8 mouse cellular contexts compared by ENCODE assay signal in the genomic region with DNA sequence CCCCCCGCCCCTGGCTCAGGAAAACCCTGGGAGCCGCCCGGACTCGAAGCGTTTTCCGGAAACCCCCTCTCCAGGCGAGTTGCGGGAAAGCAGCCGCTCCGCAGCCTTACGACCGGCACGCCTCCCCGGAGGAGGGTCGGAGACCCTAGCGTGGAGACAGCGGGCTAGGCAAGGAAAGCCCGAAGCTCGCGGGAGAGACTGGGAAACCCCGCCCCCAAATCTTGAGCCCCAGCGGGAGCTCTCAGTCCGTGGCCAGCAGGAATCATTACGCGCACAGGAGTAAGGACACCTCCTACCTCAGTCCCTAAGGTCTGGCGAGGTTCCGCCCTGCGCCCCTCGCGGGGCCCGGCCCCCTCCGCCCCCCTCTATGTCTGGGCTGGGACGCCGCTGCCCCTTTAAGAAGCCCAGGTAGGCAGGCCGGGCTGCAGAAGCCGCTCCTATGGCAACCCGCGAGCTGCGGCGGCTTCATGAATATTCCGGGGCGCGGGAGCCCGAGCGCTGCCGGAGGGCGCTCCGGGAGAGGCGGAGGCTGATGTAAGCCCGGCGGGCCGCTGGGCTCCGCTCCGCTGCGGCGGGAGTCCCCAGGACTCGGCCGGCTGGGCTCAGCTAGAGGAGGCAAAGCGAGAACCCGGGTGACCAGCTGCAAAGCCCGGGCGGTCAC. TPM values are rescaled to one million over a fixed set of nuclear protein-coding genes. Genes with fewer than 3 reads are reported as not detected.
A peak's percentile ranks its signal among the peaks of the same experiment; 100 is the strongest.
DNase-seq lines count a peak whose midpoint lies in the region; ATAC-seq and TF ChIP-seq lines count a peak whose summit lies in the region.

No protein-coding gene starts in this region.

- peak; percentile 87 for ATAC-seq in lung, embryonic 14.5 days (ENCODE audit: insufficient read depth)
- ATAC-seq in heart, postnatal 0 days (ENCODE audit: insufficient read depth, low read depth): peak; percentile 62
- ATAC-seq in liver, embryonic 14.5 days (ENCODE audit: insufficient read depth): no peak
- ATAC-seq in granulocyte monocyte progenitor cell, adult 5-6 weeks (replicated peaks; ENCODE audit: poor library complexity, severe bottlenecking): no peak

- peak; percentile 45 for TF ChIP-seq CTCF in lung, embryonic 14.5 days (IDR thresholded peaks at IDR 0.05; ENCODE audit: low read depth)
- TF ChIP-seq CTCF in embryonic fibroblast, embryonic 13.5 days (IDR thresholded peaks at IDR 0.05; ENCODE audit: borderline replicate concordance, insufficient read depth, low read length): no peak
- TF ChIP-seq CTCF in heart, postnatal 0 days (IDR thresholded peaks at IDR 0.05; ENCODE audit: low read depth): no peak
- no peak for TF ChIP-seq CTCF in liver, embryonic 14.5 days (IDR thresholded peaks at IDR 0.05; ENCODE audit: low read depth)

- peak; percentile 89 for DNase-seq in lung, embryonic 14.5 days
- no peak for DNase-seq in lung, postnatal 36 days
- DNase-seq in heart, postnatal 0 days (ENCODE audit: low spot score): no peak
- peak; percentile 50 to 70 for DNase-seq in kidney, postnatal 36 days
- no peak for DNase-seq in liver, embryonic 14.5 days (ENCODE audit: low read depth in 3 of 3, low spot score in 3 of 3)
- peak; percentile 65 for DNase-seq in ovary, postnatal 36 days (ENCODE audit: low spot score)

- no peak for TF ChIP-seq EP300 in heart, postnatal 0 days (IDR thresholded peaks at IDR 0.05; ENCODE audit: low read depth)
- no peak for TF ChIP-seq EP300 in liver, embryonic 14.5 days (IDR thresholded peaks at IDR 0.05; ENCODE audit: low read depth)

- H3K4me3 ChIP-seq in lung, embryonic 14.5 days (ENCODE audit: low read depth, low read length): peak overlapping the region; percentile 67
- peak overlapping the region; percentile 59 for H3K4me3 ChIP-seq in embryonic fibroblast, embryonic 13.5 days (ENCODE audit: insufficient read depth, low read length)
- peak overlapping the region; percentile 81 for H3K4me3 ChIP-seq in heart, postnatal 0 days (ENCODE audit: low read depth, low read length)
- peak overlapping the region; percentile 25 to 46; a peak in 3 of 4 replicates for H3K4me3 ChIP-seq in liver, embryonic 14.5 days (ENCODE audit: insufficient read depth in 1 of 2, low read depth in 2 of 2, low read length in 2 of 2)

- H3K4me1 ChIP-seq in lung, embryonic 14.5 days (ENCODE audit: insufficient read depth): no peaks in the 10 kb centered on the region; the same call in 1 of the 2 replicates
- no peaks in the 10 kb centered on the region for H3K4me1 ChIP-seq in embryonic fibroblast, embryonic 13.5 days (ENCODE audit: control insufficient read depth, insufficient read depth, low read length)
- H3K4me1 ChIP-seq in heart, postnatal 0 days (ENCODE audit: control insufficient read depth, insufficient read depth): peaks cover 4% of the 10 kb centered on the region
- H3K4me1 ChIP-seq in liver, embryonic 14.5 days (replicated peaks; ENCODE audit: control insufficient read depth in 2 of 2, insufficient read depth in 2 of 2, low read length in 1 of 2): no peaks in the 10 kb centered on the region

- WGBS in lung, embryonic 14.5 days: 0% methylated on average over 61 of the region's 62 CpGs
- WGBS in heart, postnatal 0 days: under 1% methylated on average over 62 of the region's 62 CpGs
- under 1% methylated on average over 61 of the region's 62 CpGs for WGBS in liver, embryonic 14.5 days (ENCODE audit: insufficient replicate concordance)

- H3K9ac ChIP-seq in lung, embryonic 14.5 days: peak overlapping the region; percentile 61
- H3K9ac ChIP-seq in heart, postnatal 0 days (replicated peaks; ENCODE audit: low read depth, low read length): peak overlapping the region; percentile 51
- no peak overlapping the region for H3K9ac ChIP-seq in liver, embryonic 14.5 days (replicated peaks)

- peak overlapping the region; percentile 98 for H3K4me2 ChIP-seq in lung, embryonic 14.5 days
- H3K4me2 ChIP-seq in heart, postnatal 0 days (ENCODE audit: low read depth, low read length): peak overlapping the region; percentile 99
- H3K4me2 ChIP-seq in liver, embryonic 14.5 days (ENCODE audit: low read depth): peak overlapping the region; percentile 58

- H3K27ac ChIP-seq in lung, embryonic 14.5 days (ENCODE audit: low read depth): 0 out of 2 replicates have a peak overlapping the region, but pooled peaks have one; percentile 30
- no peak overlapping the region for H3K27ac ChIP-seq in embryonic fibroblast, embryonic 13.5 days (ENCODE audit: insufficient read depth, low read length)
- peak overlapping the region; percentile 52 for H3K27ac ChIP-seq in heart, postnatal 0 days (ENCODE audit: low read depth)
- no peak overlapping the region for H3K27ac ChIP-seq in liver, embryonic 14.5 days

- TF ChIP-seq POLR2A in embryonic fibroblast, embryonic 13.5 days (IDR thresholded peaks at IDR 0.05; ENCODE audit: low read depth, low read length): no peak

- peaks cover 57% of the 10 kb centered on the region for H3K27me3 ChIP-seq in lung, embryonic 14.5 days (ENCODE audit: insufficient read depth, low read length)
- H3K27me3 ChIP-seq in heart, postnatal 0 days (ENCODE audit: control insufficient read depth, insufficient read depth, low read length): peaks cover 60% of the 10 kb centered on the region
- H3K27me3 ChIP-seq in liver, embryonic 14.5 days (ENCODE audit: control insufficient read depth, insufficient read depth, low read length): peaks cover 62% of the 10 kb centered on the region

- no peaks in the 10 kb centered on the region for H3K36me3 ChIP-seq in lung, embryonic 14.5 days (ENCODE audit: insufficient read depth)
- no peaks in the 10 kb centered on the region for H3K36me3 ChIP-seq in heart, postnatal 0 days (replicated peaks; ENCODE audit: control insufficient read depth, insufficient read depth, low read length)
- H3K36me3 ChIP-seq in liver, embryonic 14.5 days (replicated peaks; ENCODE audit: control insufficient read depth, insufficient read depth, low read depth): no peaks in the 10 kb centered on the region

- H3K9me3 ChIP-seq in lung, embryonic 14.5 days (ENCODE audit: low read depth, low read length): no peaks in the 10 kb centered on the region
- H3K9me3 ChIP-seq in heart, postnatal 0 days (replicated peaks; ENCODE audit: control insufficient read depth, low read length): no peaks in the 10 kb centered on the region
- H3K9me3 ChIP-seq in liver, embryonic 14.5 days (ENCODE audit: control insufficient read depth, low read length): no peaks in the 10 kb centered on the region

RNA-seq across cellular contexts. Expression of gene Hcn4, which starts 0.7 kb away (rescaled TPM):
- polyA plus RNA-seq in lung, embryonic 14.5 days (2014; fragmentation: Nextera tagmentation; extraction: Ambion mirVana): 0.30 and 0.49 TPM in 2 replicates
- not detected in 2 replicates for polyA plus RNA-seq in embryonic fibroblast, embryonic 13.5 days (2011; ENCODE audit: insufficient read length, low read depth, missing spikeins)
- 7.4 and 10.9 TPM in 2 replicates for total RNA-seq in heart, postnatal 0 days (2014; rRNA removed; ENCODE audit: low replicate concordance)
- polyA plus RNA-seq in heart, postnatal 0 days (2015; fragmentation: Nextera tagmentation; extraction: Ambion mirVana): 0.61 and 0.99 TPM in 2 replicates
- polyA plus RNA-seq in liver, embryonic 14.5 days (2012; rRNA removed): 0.01 and 0.02 TPM in 2 replicates
- not detected in 2 replicates for polyA plus RNA-seq in liver, embryonic 14.5 days (2014; fragmentation: Nextera tagmentation; extraction: Ambion mirVana)
- not detected in 2 replicates for total RNA-seq in granulocyte monocyte progenitor cell, adult 5-6 weeks (2014; fragmentation: Nextera tagmentation)
- total RNA-seq in granulocyte monocyte progenitor cell, adult 5-6 weeks (2017): not detected in 2 replicates

Comparison
In these comparisons a context has a peak if more than half of its experiments do, and no peak if none do; other contexts are left out.
1. DNase-seq: peak in lung, embryonic 14.5 days (single experiment), kidney, postnatal 36 days (2 of 2) and ovary, postnatal 36 days (single experiment); none in lung, postnatal 36 days (single experiment), heart, postnatal 0 days (single experiment) and liver, embryonic 14.5 days (0 of 3).
2. ATAC-seq: peak in lung, embryonic 14.5 days (single experiment) and heart, postnatal 0 days (single experiment); none in liver, embryonic 14.5 days (single experiment) and granulocyte monocyte progenitor cell, adult 5-6 weeks (single experiment).
3. H3K27ac ChIP-seq: peak in lung, embryonic 14.5 days (single experiment) and heart, postnatal 0 days (single experiment); none in embryonic fibroblast, embryonic 13.5 days (single experiment) and liver, embryonic 14.5 days (single experiment).
4. Peak in every context shown above with its lines, with median percentiles within 50 percentile points of each other: H3K4me2 ChIP-seq and H3K4me3 ChIP-seq.